Mouse (Mus musculus): Measurements from ENCODE around the gene Csrnp2. TPM values are rescaled to one million over a fixed set of nuclear protein-coding genes. Genes with fewer than 3 reads are reported as not detected.
"Not testable (repeated sequence)": the region's sequence is repeated elsewhere in the genome, so short reads cannot be mapped to it uniquely, and the experiment has no call there.

The Csrnp2 gene
- polyA plus RNA-seq, 1 experiment from 2014 or later, result 18.6 TPM

DNA sequence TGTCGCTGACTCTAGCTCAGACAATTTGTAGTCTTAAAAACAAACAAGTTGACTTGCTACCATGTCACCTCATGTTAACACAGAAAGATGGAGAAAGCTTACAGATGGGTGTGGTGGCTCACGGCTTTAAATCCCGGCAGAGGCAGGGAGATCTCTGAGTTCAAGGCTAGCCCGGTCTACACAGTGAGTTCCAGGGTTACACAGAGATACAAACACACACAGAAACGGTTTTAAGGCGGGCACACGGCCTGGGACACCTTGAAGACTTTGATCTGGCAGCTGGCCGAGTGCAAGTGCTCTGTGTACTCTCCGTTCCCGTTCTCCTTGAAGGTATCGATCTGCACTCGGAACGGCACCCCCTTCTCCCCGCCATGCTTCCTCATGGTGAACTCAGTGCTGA, 25.0 kb upstream of the Csrnp2 start:
- Histone ChIP-seq H3K36me3 (ENCODE audit: control insufficient read depth, insufficient read depth, low read length) (peaks cover 60% of the 10 kb centered on the region), H3K9ac (ENCODE audit: low read depth, low read length) (no peak overlapping the region), H3K27ac (ENCODE audit: low read depth, low read length) (no peak overlapping the region), H3K9me3 (ENCODE audit: control insufficient read depth, low read length) (no peaks in the 10 kb centered on the region), H3K4me1 (ENCODE audit: control insufficient read depth, insufficient read depth, low read length) (no peaks in the 10 kb centered on the region), H3K4me3 (ENCODE audit: low read length) (no peak overlapping the region), H3K4me2 (replicated peaks; ENCODE audit: low read depth, low read length) (no peak overlapping the region), H3K27me3 (ENCODE audit: control insufficient read depth, insufficient read depth, low read length) (no peaks in the 10 kb centered on the region)
- ATAC-seq (ENCODE audit: low FRiP score, low TSS enrichment), result no peak
- 91% methylated on average over 14 of the region's 14 CpGs for WGBS

DNA sequence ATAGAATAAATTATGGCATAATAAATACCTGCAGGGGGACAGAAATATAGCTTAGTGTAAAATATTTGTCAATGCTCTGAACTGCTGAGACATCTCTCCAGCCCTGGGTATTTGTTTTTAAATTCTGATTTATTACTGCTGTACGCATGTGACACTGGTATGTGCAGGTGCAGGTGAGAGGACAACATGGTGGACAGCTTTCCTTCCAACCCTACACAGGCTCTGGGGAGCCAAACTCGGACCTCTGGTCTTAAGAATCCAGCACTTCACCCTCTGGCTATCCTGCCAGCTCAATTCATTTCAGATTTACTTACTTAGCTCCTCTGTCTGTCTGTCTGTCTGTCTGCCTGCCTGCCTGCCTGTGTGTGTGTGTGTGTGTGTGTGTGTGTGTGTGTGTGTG, 19.8 kb upstream of the Csrnp2 start:
- Histone ChIP-seq H3K27ac (ENCODE audit: low read depth, low read length) (no peak overlapping the region), H3K4me3 (ENCODE audit: low read length) (no peak overlapping the region), H3K36me3 (ENCODE audit: control insufficient read depth, insufficient read depth, low read length) (peaks cover 74% of the 10 kb centered on the region), H3K9me3 (ENCODE audit: control insufficient read depth, low read length) (no peaks in the 10 kb centered on the region), H3K9ac (ENCODE audit: low read depth, low read length) (no peak overlapping the region), H3K4me1 (ENCODE audit: control insufficient read depth, insufficient read depth, low read length) (no peaks in the 10 kb centered on the region), H3K4me2 (replicated peaks; ENCODE audit: low read depth, low read length) (no peak overlapping the region), H3K27me3 (ENCODE audit: control insufficient read depth, insufficient read depth, low read length) (no peaks in the 10 kb centered on the region)
- WGBS, result 82% methylated on average over 2 of the region's 2 CpGs
- no peak for ATAC-seq (ENCODE audit: low FRiP score, low TSS enrichment)

DNA sequence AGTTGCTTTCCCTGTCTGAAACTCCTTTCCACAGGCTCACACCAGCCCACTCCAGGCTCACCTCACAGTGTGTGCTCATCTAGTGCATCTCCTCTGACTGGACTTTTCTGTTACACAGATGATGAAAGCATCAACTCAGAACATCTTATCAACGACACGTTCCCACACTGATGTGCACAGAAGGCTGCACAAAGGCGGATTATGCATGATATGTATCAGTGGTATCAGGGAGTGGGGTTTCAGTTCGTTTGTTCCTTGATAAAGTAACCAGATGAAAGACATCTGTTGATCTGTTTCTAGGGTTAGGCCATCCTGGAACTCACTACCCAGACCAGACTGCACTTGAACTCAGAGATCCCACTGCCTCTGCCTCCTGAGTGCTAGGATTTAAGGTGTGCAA, 18.1 kb upstream of the Csrnp2 start:
- Histone ChIP-seq H3K9me3 (ENCODE audit: control insufficient read depth, low read length) (no peaks in the 10 kb centered on the region), H3K4me1 (ENCODE audit: control insufficient read depth, insufficient read depth, low read length) (no peaks in the 10 kb centered on the region), H3K9ac (ENCODE audit: low read depth, low read length) (no peak overlapping the region), H3K27me3 (ENCODE audit: control insufficient read depth, insufficient read depth, low read length) (no peaks in the 10 kb centered on the region), H3K4me3 (ENCODE audit: low read length) (no peak overlapping the region), H3K36me3 (ENCODE audit: control insufficient read depth, insufficient read depth, low read length) (peaks cover 73% of the 10 kb centered on the region), H3K27ac (ENCODE audit: low read depth, low read length) (no peak overlapping the region), H3K4me2 (replicated peaks; ENCODE audit: low read depth, low read length) (no peak overlapping the region)
- WGBS, result 87% methylated on average over 4 of the region's 4 CpGs
- no peak for ATAC-seq (ENCODE audit: low FRiP score, low TSS enrichment)

DNA sequence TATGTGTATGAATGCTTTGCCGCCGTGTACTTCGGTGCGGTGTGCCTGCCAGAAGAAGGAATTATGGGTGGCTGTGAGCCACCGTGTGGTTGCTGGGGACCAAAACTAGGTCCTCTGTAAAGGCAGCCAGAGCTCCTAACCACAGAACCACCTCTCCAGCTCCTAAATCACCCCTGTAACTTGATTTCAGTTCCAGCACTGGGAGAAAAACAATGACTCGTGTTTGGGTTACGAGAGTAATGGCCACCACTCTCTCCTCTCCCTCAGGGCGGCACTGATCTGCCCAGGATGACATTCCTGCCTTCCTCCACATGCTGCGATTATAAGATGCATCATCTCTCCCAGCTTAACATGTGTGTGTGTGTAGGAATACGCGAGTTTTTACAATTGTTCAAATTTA, 14.8 kb upstream of the Csrnp2 start:
- no peak overlapping the region for H3K4me3 ChIP-seq (ENCODE audit: low read length)
- H3K4me1 ChIP-seq (ENCODE audit: control insufficient read depth, insufficient read depth, low read length), result no peaks in the 10 kb centered on the region
- H3K9ac ChIP-seq (ENCODE audit: low read depth, low read length), result no peak overlapping the region
- H3K36me3 ChIP-seq (ENCODE audit: control insufficient read depth, insufficient read depth, low read length), result peaks cover 82% of the 10 kb centered on the region
- no peak for ATAC-seq (ENCODE audit: low FRiP score, low TSS enrichment)
- no peaks in the 10 kb centered on the region for H3K9me3 ChIP-seq (ENCODE audit: control insufficient read depth, low read length)
- no peak overlapping the region for H3K27ac ChIP-seq (ENCODE audit: low read depth, low read length)
- no peaks in the 10 kb centered on the region for H3K27me3 ChIP-seq (ENCODE audit: control insufficient read depth, insufficient read depth, low read length)
- H3K4me2 ChIP-seq (replicated peaks; ENCODE audit: low read depth, low read length), result no peak overlapping the region
- WGBS, result 89% methylated on average over 11 of the region's 11 CpGs

DNA sequence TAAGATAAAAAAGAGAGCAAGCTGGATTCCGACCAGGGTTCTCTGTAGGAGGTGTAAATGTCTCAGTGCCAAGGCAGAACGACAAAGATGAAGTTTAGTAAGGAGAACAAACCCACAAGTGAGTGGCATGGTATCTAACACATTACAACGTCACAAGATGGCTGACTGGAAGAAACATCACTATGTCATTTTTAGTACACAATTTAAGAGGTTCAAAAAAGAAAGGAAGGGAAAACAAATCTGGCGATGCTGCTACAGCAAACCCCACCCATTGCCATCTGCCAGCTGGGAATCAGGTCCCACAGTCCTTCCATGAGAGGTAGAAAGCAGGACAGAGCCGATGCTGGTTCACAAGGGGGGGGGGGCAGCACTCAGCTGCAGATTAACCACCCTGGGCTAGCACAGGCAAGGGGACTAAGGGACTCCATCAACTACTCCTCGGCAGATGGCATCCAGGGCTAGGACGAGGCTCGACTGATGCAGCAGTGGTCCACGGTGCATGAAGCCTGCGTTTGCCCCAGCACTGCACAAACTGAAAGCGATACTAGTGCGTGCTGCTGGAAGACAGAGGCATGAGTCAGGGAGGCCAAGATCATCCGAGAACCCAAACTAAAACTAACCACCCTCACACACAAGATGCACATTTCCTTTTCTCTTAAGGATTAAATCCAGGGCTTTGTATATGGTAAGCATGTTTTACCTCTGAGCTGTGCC, 13.3 kb upstream of the Csrnp2 start:
- H3K9me3 ChIP-seq (ENCODE audit: control insufficient read depth, low read length), result no peaks in the 10 kb centered on the region
- ATAC-seq (ENCODE audit: low FRiP score, low TSS enrichment), result no peak
- H3K4me1 ChIP-seq (ENCODE audit: control insufficient read depth, insufficient read depth, low read length), result no peaks in the 10 kb centered on the region
- H3K9ac ChIP-seq (ENCODE audit: low read depth, low read length), result no peak overlapping the region
- WGBS, result 84% methylated on average over 13 of the region's 13 CpGs
- H3K36me3 ChIP-seq (ENCODE audit: control insufficient read depth, insufficient read depth, low read length), result peaks cover 75% of the 10 kb centered on the region
- no peak overlapping the region for H3K4me2 ChIP-seq (replicated peaks; ENCODE audit: low read depth, low read length)
- no peaks in the 10 kb centered on the region for H3K27me3 ChIP-seq (ENCODE audit: control insufficient read depth, insufficient read depth, low read length)
- no peak overlapping the region for H3K27ac ChIP-seq (ENCODE audit: low read depth, low read length)
- no peak overlapping the region for H3K4me3 ChIP-seq (ENCODE audit: low read length)

DNA sequence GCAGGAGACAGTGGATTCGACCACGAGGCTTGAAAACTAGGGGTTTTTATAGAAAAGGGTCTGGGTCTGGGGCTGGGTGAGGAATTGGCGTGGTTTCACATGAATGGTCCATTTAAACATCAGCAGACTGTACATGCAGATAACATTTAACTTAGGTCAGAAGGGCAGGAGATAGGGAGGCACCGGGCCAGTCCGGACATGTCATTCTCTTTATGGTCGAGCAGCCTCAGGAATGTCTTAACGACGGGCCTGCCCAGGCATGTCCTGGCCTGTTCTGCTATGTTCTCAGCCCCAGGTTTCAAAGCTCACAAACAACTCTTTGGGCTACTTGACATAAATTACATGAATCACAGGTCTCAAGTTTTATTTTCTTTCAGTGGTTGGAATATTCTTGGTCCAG, 4.2 kb upstream of the Csrnp2 start:
- not testable (repeated sequence) for H3K9ac ChIP-seq (ENCODE audit: low read depth, low read length); H3K4me1 ChIP-seq (ENCODE audit: control insufficient read depth, insufficient read depth, low read length); ATAC-seq (ENCODE audit: low FRiP score, low TSS enrichment); H3K36me3 ChIP-seq (ENCODE audit: control insufficient read depth, insufficient read depth, low read length); H3K27ac ChIP-seq (ENCODE audit: low read depth, low read length); H3K9me3 ChIP-seq (ENCODE audit: control insufficient read depth, low read length); H3K4me2 ChIP-seq (replicated peaks; ENCODE audit: low read depth, low read length); H3K4me3 ChIP-seq (ENCODE audit: low read length); H3K27me3 ChIP-seq (ENCODE audit: control insufficient read depth, insufficient read depth, low read length)
- 60% methylated on average over 8 of the region's 8 CpGs for WGBS

DNA sequence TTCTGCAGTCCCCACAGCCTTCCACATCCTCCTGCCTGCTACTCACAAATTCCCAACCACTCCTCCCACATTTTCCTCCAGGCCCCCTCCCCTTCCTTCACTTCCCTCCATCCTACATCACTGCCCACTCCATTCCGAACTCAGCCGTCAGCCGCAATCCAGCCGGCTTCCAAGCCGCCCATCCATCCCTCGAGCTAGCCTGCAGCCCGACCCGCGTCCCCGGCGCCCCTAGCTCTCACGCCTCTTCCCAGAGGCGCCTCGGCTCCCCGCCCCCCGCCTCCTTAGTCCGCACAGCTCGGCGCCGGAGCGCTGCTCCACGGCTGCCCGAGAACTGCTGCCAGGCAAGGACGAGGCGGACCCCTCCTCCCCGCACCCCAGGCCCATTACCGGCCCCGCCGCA, 641 bp downstream of the Csrnp2 start:
- Histone ChIP-seq H3K4me3 (ENCODE audit: low read length) (peak overlapping the region; percentile 88), H3K9ac (ENCODE audit: low read depth, low read length) (peak overlapping the region; percentile 96), H3K27ac (ENCODE audit: low read depth, low read length) (peak overlapping the region; percentile 95), H3K4me1 (ENCODE audit: control insufficient read depth, insufficient read depth, low read length) (peaks cover 29% of the 10 kb centered on the region), H3K9me3 (ENCODE audit: control insufficient read depth, low read length) (no peaks in the 10 kb centered on the region), H3K36me3 (ENCODE audit: control insufficient read depth, insufficient read depth, low read length) (no peaks in the 10 kb centered on the region), H3K27me3 (ENCODE audit: control insufficient read depth, insufficient read depth, low read length) (no peaks in the 10 kb centered on the region), H3K4me2 (replicated peaks; ENCODE audit: low read depth, low read length) (peak overlapping the region; percentile 86)
- ATAC-seq (ENCODE audit: low FRiP score, low TSS enrichment), result peak; percentile 81
- WGBS, result under 1% methylated on average over 27 of the region's 29 CpGs

DNA sequence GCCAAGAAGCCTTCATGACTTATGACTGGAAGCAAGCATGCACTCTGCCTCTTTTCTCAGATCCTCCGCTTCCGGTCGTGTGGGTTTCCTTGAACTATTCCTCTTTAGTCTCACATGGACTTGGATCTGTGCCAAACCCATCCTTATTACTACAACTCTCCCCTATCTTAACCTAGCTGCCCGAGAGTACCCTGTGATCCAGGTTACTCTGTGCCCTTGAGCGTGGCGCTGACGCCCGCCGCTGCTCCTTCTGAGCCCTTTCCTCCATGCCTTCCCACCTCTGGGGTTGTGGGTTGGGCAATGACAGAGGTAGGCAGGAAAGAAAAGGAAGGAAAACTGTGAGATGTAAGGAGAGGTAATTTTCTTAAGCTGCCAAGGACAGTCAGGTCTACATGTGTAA, 3.3 kb downstream of the Csrnp2 start:
- Histone ChIP-seq H3K4me3 (ENCODE audit: low read length) (no peak overlapping the region), H3K27me3 (ENCODE audit: control insufficient read depth, insufficient read depth, low read length) (no peaks in the 10 kb centered on the region), H3K9ac (ENCODE audit: low read depth, low read length) (no peak overlapping the region), H3K4me2 (replicated peaks; ENCODE audit: low read depth, low read length) (0 out of 2 replicates have a peak overlapping the region, but pooled peaks have one; percentile 15), H3K9me3 (ENCODE audit: control insufficient read depth, low read length) (no peaks in the 10 kb centered on the region), H3K36me3 (ENCODE audit: control insufficient read depth, insufficient read depth, low read length) (peaks cover 19% of the 10 kb centered on the region), H3K4me1 (ENCODE audit: control insufficient read depth, insufficient read depth, low read length) (peaks cover 41% of the 10 kb centered on the region), H3K27ac (ENCODE audit: low read depth, low read length) (no peak overlapping the region)
- ATAC-seq (ENCODE audit: low FRiP score, low TSS enrichment), result no peak
- 65% methylated on average over 9 of the region's 9 CpGs for WGBS

DNA sequence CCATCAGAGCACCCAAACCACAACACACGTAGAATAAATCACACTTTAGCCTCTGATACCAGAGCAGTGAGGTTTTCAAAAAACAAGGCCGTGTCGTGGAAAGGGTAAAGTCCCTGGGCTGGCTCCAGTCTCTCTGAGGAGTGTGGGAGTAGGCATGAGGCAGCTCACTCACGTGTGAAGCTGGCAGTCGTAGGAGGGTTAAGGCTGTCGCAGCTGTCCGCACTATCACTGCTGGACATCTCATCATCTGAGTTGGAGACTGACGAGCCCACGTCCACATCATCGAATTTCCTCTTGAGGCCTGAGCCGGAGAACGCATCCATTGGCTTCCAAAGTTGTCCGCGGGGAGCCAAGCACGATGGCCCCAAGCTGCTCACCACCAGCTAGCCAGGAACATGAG, 6.0 kb downstream of the Csrnp2 start:
- WGBS, result 45% methylated on average over 15 of the region's 15 CpGs
- Histone ChIP-seq H3K4me2 (replicated peaks; ENCODE audit: low read depth, low read length) (no peak overlapping the region), H3K27ac (ENCODE audit: low read depth, low read length) (peak overlapping the region; percentile 62; the same call in 1 of the 2 replicates), H3K9me3 (ENCODE audit: control insufficient read depth, low read length) (no peaks in the 10 kb centered on the region), H3K27me3 (ENCODE audit: control insufficient read depth, insufficient read depth, low read length) (no peaks in the 10 kb centered on the region), H3K36me3 (ENCODE audit: control insufficient read depth, insufficient read depth, low read length) (peaks cover 45% of the 10 kb centered on the region), H3K9ac (ENCODE audit: low read depth, low read length) (peak overlapping the region; percentile 34), H3K4me3 (ENCODE audit: low read length) (no peak overlapping the region), H3K4me1 (ENCODE audit: control insufficient read depth, insufficient read depth, low read length) (peaks cover 46% of the 10 kb centered on the region)
- peak; percentile 70; the same call in 1 of the 2 replicates for ATAC-seq (ENCODE audit: low FRiP score, low TSS enrichment)
